Mouse (Mus musculus) heart, postnatal 4 days (tissue): ENCODE measurements around the gene Inka1. TPM values are rescaled to one million over a fixed set of nuclear protein-coding genes. Genes with fewer than 3 reads are reported as not detected.
"Not testable (repeated sequence)": the region's sequence is repeated elsewhere in the genome, so short reads cannot be mapped to it uniquely, and the experiment has no call there.

Experiments
- DNase-seq: peaks from one replicate; pipeline ENCODE4 v3.0.0; 2021
- total RNA-seq, 2 experiments: library from RNA; stranded (reverse); gene quantifications; 2 replicates each; pipeline ENCODE4 v1.2.3; 2021

Gene Inka1
- 10 to 100 TPM; 24.8 to 27.7 TPM for total RNA-seq

- DNase-seq, result peak; percentile 94
Measured at GRCm38 (mm10) chr9:107985131-107986119, at the start of gene Inka1. Inka1 (minus strand) TSS chr9:107985879.

DNA sequence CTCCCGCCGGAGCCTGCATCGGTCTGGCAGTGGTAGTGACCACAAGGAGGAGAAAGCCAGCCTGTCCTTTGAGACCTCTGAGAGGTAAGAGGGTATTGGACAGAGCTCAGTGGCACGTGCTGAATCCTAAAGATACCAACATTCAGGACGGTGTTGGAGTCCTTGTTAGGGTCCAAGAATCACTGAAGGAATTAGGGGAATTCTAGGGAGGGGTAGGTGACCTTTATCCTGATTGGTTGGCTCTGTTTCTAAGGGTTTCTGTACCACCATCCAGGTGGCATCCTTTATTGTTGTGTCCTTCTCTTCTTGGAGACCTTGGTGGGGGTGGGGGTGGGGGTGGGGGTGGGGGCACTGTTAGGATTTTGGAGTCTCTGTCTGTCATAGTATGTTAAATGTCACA is 46.4 kb upstream of the Inka1 start:
- DNase-seq, result no peak

DNA sequence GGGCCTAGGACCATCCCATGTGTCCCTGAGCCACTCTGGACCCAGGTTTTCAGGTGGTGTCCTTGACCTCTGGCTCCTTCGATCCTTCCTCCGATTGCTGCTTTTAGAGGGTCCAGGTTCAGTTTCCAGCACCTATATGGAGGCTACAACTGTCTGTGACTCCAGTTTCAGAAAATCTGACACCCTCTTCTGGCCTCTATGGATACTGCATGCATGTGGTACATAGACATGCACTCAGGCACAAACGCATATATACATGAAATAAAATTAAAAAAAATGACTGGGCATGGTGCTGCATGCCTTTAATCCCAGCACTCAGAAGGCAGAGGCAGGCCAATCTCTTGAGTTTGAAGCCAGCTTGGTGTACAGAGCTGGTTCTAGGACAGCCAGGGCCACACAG is 42.2 kb upstream of the Inka1 start:
- no peak for DNase-seq

- no peak for DNase-seq
Measured at GRCm38 (mm10) chr9:108026584-108026983, 40.9 kb upstream of the Inka1 start.

- DNase-seq, result no peak
Measured at GRCm38 (mm10) chr9:108023216-108023615, 37.5 kb upstream of the Inka1 start.

- no peak for DNase-seq
Measured at GRCm38 (mm10) chr9:108020741-108021140, 35.1 kb upstream of the Inka1 start.

GRCm38 (mm10) chr9:108017127-108017526 is 31.4 kb upstream of the Inka1 start:
- no peak for DNase-seq

DNA sequence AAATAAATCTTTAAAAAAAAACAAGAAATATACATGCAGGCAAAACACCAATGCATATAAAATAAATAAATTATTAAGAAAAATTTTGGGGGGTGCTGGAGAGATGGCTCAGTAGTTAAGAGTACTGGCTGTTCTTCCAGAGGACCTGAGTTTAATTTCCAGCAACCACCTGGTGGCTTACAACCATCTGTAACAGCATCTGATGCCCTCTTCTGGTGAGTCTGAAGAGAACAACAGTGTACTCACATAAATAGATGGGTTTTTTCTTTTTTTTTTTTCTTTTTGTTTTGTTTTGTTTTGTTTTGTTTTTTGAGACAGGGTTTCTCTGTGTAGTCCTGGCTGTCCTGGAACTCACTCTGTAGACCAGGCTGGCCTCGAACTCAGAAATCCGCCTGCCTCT is 27.9 kb upstream of the Inka1 start:
- DNase-seq, result not testable (repeated sequence)

- no peak for DNase-seq
Measured at GRCm38 (mm10) chr9:108010385-108010784, 24.7 kb upstream of the Inka1 start.

DNA sequence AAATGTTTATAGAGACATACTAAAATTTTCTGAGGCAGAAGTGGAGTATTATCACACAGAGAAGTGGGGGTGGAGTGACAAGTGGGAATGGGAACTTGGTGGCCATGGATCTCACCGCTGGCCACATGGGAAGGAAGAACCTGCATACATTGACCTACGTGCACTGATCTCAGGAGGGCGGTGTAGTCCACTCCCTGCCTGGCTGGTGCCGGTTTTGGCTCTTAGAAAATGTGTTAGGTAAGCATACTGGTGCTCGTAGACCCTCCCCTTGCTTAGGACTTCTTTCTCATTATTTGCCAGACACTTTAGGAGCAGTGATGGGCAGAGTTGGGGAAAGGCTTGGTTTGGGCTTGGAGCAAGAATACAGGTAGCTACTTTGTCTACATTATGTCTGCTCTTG is 22.4 kb upstream of the Inka1 start:
- no peak for DNase-seq

GRCm38 (mm10) chr9:108003531-108003890 is 17.8 kb upstream of the Inka1 start:
- DNase-seq, result no peak

DNA sequence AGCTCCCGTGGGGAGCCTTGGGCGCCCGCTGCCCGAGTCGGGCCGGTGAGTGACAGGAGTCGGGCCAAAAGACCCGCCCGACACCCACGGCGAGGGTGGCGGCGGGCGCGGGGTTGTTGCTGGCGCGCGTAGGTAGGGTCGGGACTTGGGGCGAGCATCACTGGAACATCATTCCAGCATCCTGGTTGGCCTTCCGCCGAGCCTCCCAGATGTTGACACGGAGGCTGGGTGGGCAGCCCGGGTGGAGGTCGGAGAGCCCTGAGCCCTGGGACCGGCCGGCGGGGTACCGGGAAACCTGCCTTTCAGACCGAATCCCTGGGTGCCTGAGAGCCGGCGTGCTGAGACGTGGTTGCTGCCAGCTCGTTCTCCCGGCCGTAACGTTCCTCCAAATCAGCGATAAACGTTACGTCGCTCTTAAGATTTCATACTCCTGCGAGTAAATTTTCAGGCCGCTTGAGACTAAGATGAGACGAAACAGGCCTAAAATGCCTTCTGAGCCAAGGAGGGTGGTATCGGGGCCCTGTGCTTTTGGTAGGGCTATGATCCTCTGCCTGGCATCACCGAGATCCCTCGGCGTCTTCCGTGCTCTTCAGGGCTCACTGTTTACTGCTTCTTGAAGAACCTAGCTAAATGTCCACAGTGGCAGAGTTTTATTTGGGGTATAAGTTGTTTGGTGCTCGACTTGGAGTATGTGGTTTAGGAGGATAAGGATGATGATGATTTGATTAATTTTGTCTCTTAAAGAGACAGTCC is 17.3 kb upstream of the Inka1 start:
- DNase-seq, result no peak

GRCm38 (mm10) chr9:108001922-108002770 is 16.5 kb upstream of the Inka1 start, which contains the start of gene Ip6k1:
Ip6k1 (plus strand) TSS chr9:108002501.
- DNase-seq, result peak; percentile 100

GRCm38 (mm10) chr9:107996049-107996448 is 10.4 kb upstream of the Inka1 start, which contains the start of gene Gm20662:
Gm20662 (plus strand) TSS chr9:107996349.
- no peak for DNase-seq

DNA sequence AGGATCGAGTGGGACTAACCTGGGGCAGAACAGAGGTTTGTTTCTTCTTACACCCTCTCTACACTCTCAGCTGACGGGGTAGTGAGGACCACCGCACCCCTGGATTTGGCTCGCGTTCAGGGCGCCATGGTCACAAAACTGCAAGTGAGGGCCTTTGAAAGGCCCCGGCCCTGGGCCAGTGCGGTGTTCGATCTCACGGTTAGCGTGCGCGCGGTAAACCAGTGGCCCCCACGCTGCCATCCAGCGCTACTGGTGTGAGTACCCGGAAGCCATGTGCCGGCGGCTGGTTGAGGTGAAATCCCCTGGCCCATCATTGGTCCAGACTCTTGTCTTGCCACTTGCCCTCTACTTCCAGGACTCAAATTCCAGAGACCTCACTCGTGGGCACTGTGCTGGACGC is 9.8 kb upstream of the Inka1 start:
- DNase-seq, result no peak

DNA sequence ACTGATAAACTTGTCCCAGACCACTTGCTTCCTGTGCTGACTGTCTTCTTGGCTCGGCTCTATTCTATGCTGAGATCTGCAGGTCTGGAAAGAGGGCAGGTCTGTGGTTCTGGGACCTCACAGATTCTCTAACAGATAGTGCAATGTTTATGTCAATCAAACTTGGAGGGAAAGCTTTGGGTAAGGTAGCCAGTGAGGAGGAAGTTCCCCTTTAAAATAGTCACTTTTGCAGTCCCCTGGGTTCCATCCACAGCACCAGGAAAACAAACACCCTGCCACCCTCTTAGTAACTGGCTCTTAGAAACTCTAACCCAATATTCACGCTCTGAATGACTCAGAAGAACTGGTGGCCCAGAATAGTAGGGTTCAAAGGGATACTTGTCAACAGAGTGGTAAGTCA is 8.8 kb upstream of the Inka1 start:
- no peak for DNase-seq

- no peak for DNase-seq
Measured at GRCm38 (mm10) chr9:107993013-107993412, 7.3 kb upstream of the Inka1 start.

GRCm38 (mm10) chr9:107992197-107992596 is 6.5 kb upstream of the Inka1 start, which contains the start of gene Cdhr4:
Cdhr4 (plus strand) TSS chr9:107992497.
- DNase-seq, result no peak

- DNase-seq, result no peak
Measured at GRCm38 (mm10) chr9:107987950-107988349, 2.3 kb upstream of the Inka1 start.

DNA sequence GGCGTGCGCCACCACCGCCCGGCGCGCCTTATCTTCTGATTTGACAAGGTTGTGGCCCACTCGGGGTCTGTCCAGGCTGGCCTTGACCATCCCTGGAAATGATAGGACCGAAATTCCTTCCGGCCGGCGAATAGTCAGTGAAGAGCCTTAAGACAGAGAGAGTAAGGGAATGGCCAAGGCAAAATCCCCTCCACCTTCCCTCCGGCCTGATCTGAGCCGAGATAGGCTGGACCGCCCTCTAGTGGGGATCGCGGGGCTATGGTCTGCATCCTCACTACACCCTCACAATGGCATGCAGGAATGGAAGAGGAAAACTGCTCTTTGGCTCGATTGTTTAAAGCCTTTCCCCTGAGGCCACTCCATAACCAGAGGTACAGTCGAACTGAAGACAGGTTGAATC is 697 bp upstream of the Inka1 start:
- DNase-seq, result peak; percentile 86

GRCm38 (mm10) chr9:107984754-107985055 is 974 bp downstream of the Inka1 start:
- no peak for DNase-seq

DNA sequence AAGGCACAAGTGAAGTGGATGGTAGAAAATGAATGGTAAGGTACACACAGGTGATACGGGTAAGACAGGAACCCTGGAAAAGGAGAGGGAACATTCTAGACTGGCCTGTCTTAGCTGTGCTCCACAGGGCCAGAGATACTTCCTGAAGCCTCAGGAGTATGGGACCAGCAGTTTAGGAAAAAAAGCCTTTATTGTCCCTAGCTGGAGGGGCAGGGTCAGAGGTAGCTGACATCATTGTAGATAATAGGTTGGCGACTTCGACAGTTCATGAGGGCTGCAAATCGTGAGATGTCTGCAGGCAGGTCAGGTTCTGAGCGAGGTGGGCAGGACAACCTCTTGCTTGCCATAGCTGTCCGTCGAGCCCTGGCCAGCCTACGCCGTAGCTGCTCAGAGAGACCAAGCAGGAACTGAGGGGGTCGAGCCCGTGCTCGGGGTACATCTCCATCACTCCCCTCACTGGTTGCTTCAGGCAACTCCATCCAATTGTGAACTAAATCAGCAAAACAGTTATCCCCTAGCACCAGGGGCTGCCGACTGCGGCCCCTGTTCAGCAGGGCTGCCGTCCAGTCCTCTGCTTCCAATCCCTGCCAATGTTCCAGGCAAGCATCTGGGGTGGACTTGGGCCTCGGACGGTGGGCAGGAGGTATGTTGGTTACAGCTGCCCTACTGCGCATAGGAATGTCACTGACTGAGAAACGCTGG is 1.5 kb downstream of the Inka1 start:
- peak; percentile 36 for DNase-seq
